Mouse (Mus musculus): ENCODE data around the gene Gja6. TPM values are rescaled to one million over a fixed set of nuclear protein-coding genes. Genes with fewer than 3 reads are reported as not detected.

Gene Gja6
- total RNA-seq (2023): not detected in 2 replicates

GRCm38 (mm10) chrX:160906952-160907351 lies at the start of gene Gja6:
TSS of gene Gja6 (minus strand) at chrX:160907052.

Other genes with a start within 250 kb of the Gja6 start
- not detected in 2 replicates for gene Ppef1, start 171.3 kb downstream of the Gja6 start, total RNA-seq (2023)
- not detected in 2 replicates for gene Rs1, start 139.0 kb downstream of the Gja6 start, total RNA-seq (2023)
- gene Cdkl5, start 87.7 kb upstream of the Gja6 start, total RNA-seq (2023): 0.64 and 0.69 TPM in 2 replicates
- gene Scml2, start 210.1 kb upstream of the Gja6 start, total RNA-seq (2023): 0.54 and 0.98 TPM in 2 replicates

All from neutrophil, adult 65 days (primary cell).